Mouse (Mus musculus): ENCODE results near the gene Cd4.

- TF ChIP-seq CTCF (IDR thresholded peaks at IDR 0.05; ENCODE audit: borderline replicate concordance, extremely low read depth, insufficient read depth, insufficient read length): no peak
- no peak for TF ChIP-seq POLR2A (IDR thresholded peaks at IDR 0.05; ENCODE audit: borderline replicate concordance, extremely low read depth, insufficient read depth, insufficient read length, poor library complexity, severe bottlenecking)
Observed at GRCm38 (mm10) chr6:124918890-124919627, 31.0 kb upstream of the Cd4 start.

Measured in brain, embryonic 14.5 days (tissue).